Mouse (Mus musculus) intestine, embryonic 14.5 days (tissue): Measurements from ENCODE around the gene Tnfrsf13b. TPM values are rescaled to one million over a fixed set of nuclear protein-coding genes. Genes with fewer than 3 reads are reported as not detected.
"Not testable (repeated sequence)": the region's sequence is repeated elsewhere in the genome, so short reads cannot be mapped to it uniquely, and the experiment has no call there.

ENCODE experiments used
- ATAC-seq: fragments of 200-750 bp; cut with Nextera tagmentation; replicated peaks from 2 replicates; pipeline ENCODE4 v1.8.0; 2017; ENCODE audit warnings: low read depth, moderate number of reproducible peaks, moderate TSS enrichment, moderate library complexity; ENCODE audit not compliant: low FRiP score, low TSS enrichment
- DNase-seq: peaks from one replicate; pipeline ENCODE4 v3.0.0-alpha.2; 2018; ENCODE audit warnings: low spot score
- H3K27ac ChIP-seq: fragments of 300-500 bp; sonication (generic); 2 replicates; pipeline ENCODE4 v1.5.1; 2014; ENCODE audit warnings: low read depth, mild to moderate bottlenecking, control low read depth
- H3K27me3 ChIP-seq: fragments of 300-500 bp; sonication (generic); replicated peaks from 2 replicates; pipeline ENCODE4 v1.6.1; 2014; ENCODE audit warnings: low read length, control low read depth; ENCODE audit not compliant: control insufficient read depth, insufficient read depth
- H3K36me3 ChIP-seq: fragments of 300-500 bp; sonication (generic); 2 replicates; pipeline ENCODE4 v1.6.1; 2014; ENCODE audit warnings: low read length, control low read depth; ENCODE audit not compliant: control insufficient read depth, insufficient read depth
- H3K4me1 ChIP-seq: fragments of 300-500 bp; sonication (generic); replicated peaks from 2 replicates; pipeline ENCODE4 v1.6.1; 2014; ENCODE audit warnings: low read length, control low read depth, mixed read lengths; ENCODE audit not compliant: control insufficient read depth, insufficient read depth
- H3K4me2 ChIP-seq: fragments of 300-500 bp; sonication (generic); 2 replicates; pipeline ENCODE4 v1.6.1; 2014; ENCODE audit warnings: low read length
- H3K4me3 ChIP-seq: fragments of 300-500 bp; sonication (generic); 2 replicates; pipeline ENCODE4 v1.5.1; 2014; ENCODE audit warnings: low read depth, low read length, control low read depth, mixed read lengths
- H3K9ac ChIP-seq: fragments of 300-500 bp; sonication (generic); 2 replicates; pipeline ENCODE4 v1.6.1; 2014; ENCODE audit warnings: mild to moderate bottlenecking, low read length
- H3K9me3 ChIP-seq: fragments of 300-500 bp; sonication (generic); 2 replicates; pipeline ENCODE4 v1.6.1; 2016; ENCODE audit warnings: low read length, control low read depth; ENCODE audit not compliant: control insufficient read depth
- WGBS: fragments of 180-500 bp; shearing (Covaris S2); extraction: QIAGEN DNeasy Blood & Tissue Kit; methylation state at CpG from one replicate; pipeline ENCODE4 v1.1.7; 2014; 5-methylcytosine and 5-hydroxymethylcytosine counted together
- polyA plus RNA-seq: library from polyadenylated mRNA; unstranded; fragments of >200 nt; fragmentation: Nextera tagmentation; extraction: Ambion mirVana; gene quantifications from 2 replicates; pipeline ENCODE4 v1.2.1, GENCODE M21; 2014

Gene Tnfrsf13b
- polyA plus RNA-seq, 1 experiment from 2014 or later, result 2.3 TPM

DNA sequence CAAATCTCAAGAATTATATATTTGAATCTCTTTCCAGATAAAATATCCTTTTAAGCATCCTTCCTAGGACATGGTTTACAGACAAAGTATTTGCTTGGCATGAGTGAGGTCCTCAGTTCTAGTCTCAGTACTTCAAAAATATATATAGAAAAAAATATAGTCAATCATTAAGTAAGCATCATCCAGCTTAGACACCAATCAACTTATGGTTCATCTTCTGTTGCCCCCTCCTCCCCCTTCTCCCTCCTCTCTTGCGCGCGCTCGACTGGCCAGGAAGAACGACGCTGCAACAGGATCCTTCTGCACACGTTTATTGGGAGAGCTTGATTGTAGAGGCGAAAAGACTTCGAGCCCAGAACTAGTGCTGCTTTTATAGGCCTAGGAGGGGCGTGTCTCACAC lies 65.6 kb downstream of the Tnfrsf13b start:
- not testable (repeated sequence) for H3K27me3 ChIP-seq, H3K36me3 ChIP-seq, H3K4me3 ChIP-seq, DNase-seq, H3K9ac ChIP-seq, H3K9me3 ChIP-seq, H3K4me1 ChIP-seq, H3K27ac ChIP-seq, H3K4me2 ChIP-seq, ATAC-seq
- WGBS, result 88% methylated on average over 7 of the region's 10 CpGs

- Histone ChIP-seq H3K27ac (no peak overlapping the region), H3K4me2 (no peak overlapping the region), H3K36me3 (no peaks in the 10 kb centered on the region), H3K27me3 (peaks cover 6% of the 10 kb centered on the region; the same call in 1 of the 2 replicates), H3K4me1 (no peaks in the 10 kb centered on the region), H3K9ac (no peak overlapping the region), H3K4me3 (no peak overlapping the region), H3K9me3 (no peaks in the 10 kb centered on the region)
- 88% methylated on average over 2 of the region's 2 CpGs for WGBS
- DNase-seq (no peak), ATAC-seq (no peak)
Measured at GRCm38 (mm10) chr11:61192779-61193178, 66.2 kb downstream of the Tnfrsf13b start.

GRCm38 (mm10) chr11:61193392-61193791 lies 66.8 kb downstream of the Tnfrsf13b start:
- Histone ChIP-seq H3K4me1 (no peaks in the 10 kb centered on the region), H3K4me3 (no peak overlapping the region), H3K9me3 (no peaks in the 10 kb centered on the region), H3K4me2 (no peak overlapping the region), H3K36me3 (no peaks in the 10 kb centered on the region), H3K27ac (no peak overlapping the region), H3K27me3 (peaks cover 6% of the 10 kb centered on the region; the same call in 1 of the 2 replicates), H3K9ac (no peak overlapping the region)
- WGBS, result 7% methylated on average over 9 of the region's 9 CpGs
- peak; percentile 89 for DNase-seq
- no peak; the same call in 1 of the 2 replicates for ATAC-seq

DNA sequence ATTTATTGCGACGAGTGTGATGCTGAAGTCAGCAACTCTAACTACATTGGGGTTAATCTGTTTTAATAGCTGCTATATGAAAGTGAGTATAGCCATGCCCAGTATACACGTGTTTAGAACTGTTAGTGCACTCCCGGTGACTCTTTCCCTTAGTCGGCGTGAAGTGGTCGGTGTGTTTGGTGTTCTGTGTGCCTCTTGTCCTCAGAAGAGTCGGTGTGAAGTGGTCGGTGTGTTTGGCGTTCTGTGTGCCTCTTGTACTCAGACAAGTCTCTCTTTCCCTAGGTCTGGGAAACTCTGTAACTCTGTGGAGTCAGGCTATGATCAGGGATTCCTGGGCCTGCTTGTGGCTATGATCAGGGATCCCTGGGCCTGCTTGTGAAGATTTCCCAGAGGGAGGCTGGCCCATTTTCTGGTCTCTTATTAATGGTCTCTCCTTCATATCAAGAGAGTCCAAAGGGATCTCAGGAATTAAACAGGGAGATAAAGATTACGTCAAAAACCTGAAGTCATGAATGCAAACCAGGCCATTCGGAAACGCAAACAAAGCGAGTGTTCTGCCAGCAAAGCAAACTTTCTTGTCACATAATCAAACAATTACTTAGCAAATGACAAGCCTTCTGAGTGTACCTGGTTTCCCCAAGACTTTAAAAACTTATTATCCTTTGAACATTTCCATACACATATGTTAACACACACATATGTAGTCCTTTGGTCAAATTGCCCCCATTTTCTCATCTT lies 70.2 kb downstream of the Tnfrsf13b start:
- Histone ChIP-seq H3K9me3 (no peaks in the 10 kb centered on the region), H3K4me3 (no peak overlapping the region), H3K27me3 (peaks cover 6% of the 10 kb centered on the region; the same call in 1 of the 2 replicates), H3K27ac (no peak overlapping the region), H3K4me1 (no peaks in the 10 kb centered on the region), H3K36me3 (no peaks in the 10 kb centered on the region), H3K4me2 (no peak overlapping the region), H3K9ac (no peak overlapping the region)
- 70% methylated on average over 14 of the region's 14 CpGs for whole genome bisulfite sequencing
- DNase-seq (no peak), ATAC-seq (no peak)

- DNase-seq (no peak), ATAC-seq (no peak)
- Histone ChIP-seq H3K36me3 (no peaks in the 10 kb centered on the region), H3K27me3 (peaks cover 6% of the 10 kb centered on the region; the same call in 1 of the 2 replicates), H3K27ac (no peak overlapping the region), H3K4me3 (no peak overlapping the region), H3K9me3 (no peaks in the 10 kb centered on the region), H3K4me1 (no peaks in the 10 kb centered on the region), H3K4me2 (no peak overlapping the region), H3K9ac (no peak overlapping the region)
Measured at GRCm38 (mm10) chr11:61197935-61198334, 71.4 kb downstream of the Tnfrsf13b start.

Other genes starting within 250 kb of the Tnfrsf13b start
- 73.9 and 81.6 TPM in 2 replicates for gene Tmem11, start 247.5 kb upstream of the Tnfrsf13b start, polyA plus RNA-seq
- gene Natd1, start 212.0 kb upstream of the Tnfrsf13b start, polyA plus RNA-seq, result 15.4 and 16.8 TPM in 2 replicates
- gene Map2k3, start 194.7 kb upstream of the Tnfrsf13b start, polyA plus RNA-seq, result 91.7 and 94.5 TPM in 2 replicates
- gene Kcnj12, start 104.2 kb upstream of the Tnfrsf13b start, polyA plus RNA-seq, result 1.8 and 1.9 TPM in 2 replicates
- gene Usp22, start 48.3 kb downstream of the Tnfrsf13b start, polyA plus RNA-seq, result 163 TPM in 2 replicates
- gene Aldh3a1, start 80.8 kb downstream of the Tnfrsf13b start, polyA plus RNA-seq, result not detected in 2 replicates
- gene Aldh3a2, start 140.7 kb downstream of the Tnfrsf13b start, polyA plus RNA-seq, result 47.9 and 56.0 TPM in 2 replicates
- not detected in 2 replicates for gene Slc47a2, start 216.1 kb downstream of the Tnfrsf13b start, polyA plus RNA-seq